19 mouse cellular contexts compared by ENCODE assay signal in genomic region chr6:29100423-29100822, GRCm38 (mm10). TPM values are rescaled to one million over a fixed set of nuclear protein-coding genes. Genes with fewer than 3 reads are reported as not detected.
DNase-seq lines count a peak whose midpoint lies in the region; TF ChIP-seq lines count a peak whose summit lies in the region.
"Had no signal": no experiment of that assay in that cellular context is flagged by ENCODE, and none has a peak within 500 bp of the region (broad histone marks: within the 10 kb centered on the region; RNA-seq: fewer than 3 reads in every experiment).

No protein-coding gene starts in this region.

- no peak for TF ChIP-seq CTCF in layer of hippocampus, adult 2 months (conservative IDR thresholded peaks at IDR 0.05)
- no peak for TF ChIP-seq CTCF in brain, embryonic 14.5 days (IDR thresholded peaks at IDR 0.05; ENCODE audit: borderline replicate concordance, extremely low read depth, insufficient read depth, insufficient read length)

- H3K27ac ChIP-seq in layer of hippocampus, adult 2 months: peak overlapping the region; percentile 84
- H3K27ac ChIP-seq: embryonic facial prominence, embryonic 15.5 days; heart, adult 2 months; limb, embryonic 10.5 days; neural tube, embryonic 12.5 days; stomach, postnatal 0 days had no signal

- no peak for TF ChIP-seq POLR2A in brain, embryonic 14.5 days (IDR thresholded peaks at IDR 0.05; ENCODE audit: borderline replicate concordance, extremely low read depth, insufficient read depth, insufficient read length, poor library complexity, severe bottlenecking)

- peak in 1 of 2 experiments; percentile 58 for DNase-seq in layer of hippocampus, adult 2 months (ENCODE audit: low spot score in 2 of 2)
- no peak for DNase-seq in layer of hippocampus, adult 9-10 months (ENCODE audit: low spot score)
- peak; percentile 30 for DNase-seq in brain, embryonic 14.5 days (ENCODE audit: low read depth)
- DNase-seq in embryo, embryonic 10 days (ENCODE audit: low spot score): peak; percentile 20
- DNase-seq in left cerebral cortex, postnatal 25 days (ENCODE audit: low spot score in 2 of 2): peak; percentile 46 to 75
- no peak for DNase-seq in spleen, adult 12 weeks (ENCODE audit: low spot score)
- no peak for DNase-seq in Muller cell, postnatal 12 days (ENCODE audit: inconsistent ontology term)
- DNase-seq: adrenal gland, postnatal 10 days; cerebellum, adult 2 months; heart, adult 2 months; heart, postnatal 36 days; kidney, adult 8-10 months; lung, adult 2 months had no signal

- intact Hi-C loops in left cerebral cortex, postnatal 25 days (cut with DNase I): no loop called here

- H3K4me3 ChIP-seq in layer of hippocampus, adult 2 months: no peak overlapping the region
- H3K4me3 ChIP-seq: embryonic facial prominence, embryonic 15.5 days; heart, adult 2 months; limb, embryonic 10.5 days; neural tube, embryonic 12.5 days had no signal

RNA-seq across cellular contexts. Expression of gene Lep, which starts 40.4 kb away (rescaled TPM):
- not detected for total RNA-seq in layer of hippocampus, adult 2 months (2021)
- polyA plus RNA-seq in brain, embryonic 14.5 days (2012; rRNA removed): not detected in 2 replicates
- total RNA-seq in left cerebral cortex, postnatal 25 days (2021): not detected
- total RNA-seq: megakaryocyte-erythroid progenitor cell, adult 5-6 weeks had no signal
- polyA plus RNA-seq: cerebellum, adult 2 months; embryonic facial prominence, embryonic 15.5 days; limb, embryonic 10.5 days; neural tube, embryonic 12.5 days; small intestine, adult 2 months; stomach, postnatal 0 days had no signal

Comparison
In these comparisons a context has a peak if more than half of its experiments do, and no peak if none do; other contexts are left out.
1. DNase-seq: peak in brain, embryonic 14.5 days (single experiment), embryo, embryonic 10 days (single experiment) and left cerebral cortex, postnatal 25 days (2 of 2); none in layer of hippocampus, adult 9-10 months (single experiment), spleen, adult 12 weeks (single experiment) and Muller cell, postnatal 12 days (single experiment).